Mouse (Mus musculus) liver, embryonic 16.5 days (tissue): Measurements from ENCODE around the gene Cyp2b19. TPM values are rescaled to one million over a fixed set of nuclear protein-coding genes. Genes with fewer than 3 reads are reported as not detected.

ENCODE experiments used
- ATAC-seq: fragments of 200-750 bp; cut with Nextera tagmentation; 2 replicates; pipeline ENCODE4 v1.8.0; 2017; ENCODE audit warnings: low read depth, mild to moderate bottlenecking, moderate number of reproducible peaks, moderate library complexity
- H3K27ac ChIP-seq: fragments of 300-500 bp; sonication (generic); 2 replicates; pipeline ENCODE4 v1.5.1; 2014; ENCODE audit warnings: mild to moderate bottlenecking, low read length
- H3K27me3 ChIP-seq: fragments of 300-500 bp; sonication (generic); 2 replicates; pipeline ENCODE4 v1.6.1; 2014; ENCODE audit warnings: low read depth, low read length, mixed read lengths; ENCODE audit not compliant: control insufficient read depth, insufficient read depth
- H3K36me3 ChIP-seq: fragments of 300-500 bp; sonication (generic); 2 replicates; pipeline ENCODE4 v1.6.1; 2014; ENCODE audit warnings: mild to moderate bottlenecking; ENCODE audit not compliant: control insufficient read depth, insufficient read depth
- H3K4me1 ChIP-seq: fragments of 300-500 bp; sonication (generic); 2 replicates; pipeline ENCODE4 v1.6.1; 2014; ENCODE audit warnings: low read depth, low read length, mixed read lengths; ENCODE audit not compliant: control insufficient read depth
- H3K4me2 ChIP-seq: fragments of 300-500 bp; sonication (generic); 2 replicates; pipeline ENCODE4 v1.6.1; 2014; ENCODE audit warnings: low read depth, low read length, mixed read lengths
- H3K4me3 ChIP-seq: fragments of 300-500 bp; sonication (generic); 2 replicates; pipeline ENCODE4 v1.5.1; 2014; ENCODE audit warnings: low read depth, mild to moderate bottlenecking, low read length
- H3K9ac ChIP-seq: fragments of 300-500 bp; sonication (generic); 2 replicates; pipeline ENCODE4 v1.6.1; 2014; ENCODE audit warnings: low read depth, low read length
- H3K9me3 ChIP-seq: fragments of 300-500 bp; sonication (generic); replicated peaks from 2 replicates; pipeline ENCODE4 v1.6.1; 2016; ENCODE audit warnings: low read length; ENCODE audit not compliant: control insufficient read depth
- whole genome bisulfite sequencing: fragments of 180-500 bp; shearing (Covaris S2); extraction: QIAGEN DNeasy Blood & Tissue Kit; methylation state at CpG from one replicate; pipeline ENCODE4 v1.1.7; 2014; ENCODE audit not compliant: insufficient replicate concordance; 5-methylcytosine and 5-hydroxymethylcytosine counted together
- polyA plus RNA-seq: library from polyadenylated mRNA; unstranded; fragments of >200 nt; fragmentation: Nextera tagmentation; extraction: Ambion mirVana; gene quantifications from 2 replicates; pipeline ENCODE4 v1.2.1, GENCODE M21; 2015

Cyp2b19 gene
- polyA plus RNA-seq, 1 experiment from 2014 or later: not detected

- no peak overlapping the region for H3K9ac ChIP-seq
Observed at GRCm38 (mm10) chr7:26800104-26800503, 43.2 kb downstream of the Cyp2b19 start.

GRCm38 (mm10) chr7:26800996-26801395 lies 44.1 kb downstream of the Cyp2b19 start:
- H3K27ac ChIP-seq: no peak overlapping the region
- H3K9ac ChIP-seq: no peak overlapping the region
- H3K4me2 ChIP-seq: no peak overlapping the region
- no peak for ATAC-seq
- H3K9me3 ChIP-seq: no peaks in the 10 kb centered on the region
- no peaks in the 10 kb centered on the region for H3K27me3 ChIP-seq
- H3K4me1 ChIP-seq: no peaks in the 10 kb centered on the region
- 73% methylated on average over 1 of the region's 1 CpGs for WGBS
- H3K36me3 ChIP-seq: no peaks in the 10 kb centered on the region
- H3K4me3 ChIP-seq: no peak overlapping the region

More at GRCm38 (mm10) chr7:26800104-26800503, 43.2 kb downstream of the Cyp2b19 start:
- Histone ChIP-seq H3K36me3 (no peaks in the 10 kb centered on the region), H3K27ac (no peak overlapping the region), H3K4me3 (no peak overlapping the region), H3K27me3 (no peaks in the 10 kb centered on the region), H3K9me3 (no peaks in the 10 kb centered on the region), H3K4me1 (no peaks in the 10 kb centered on the region), H3K4me2 (no peak overlapping the region)
- no peak for ATAC-seq

DNA sequence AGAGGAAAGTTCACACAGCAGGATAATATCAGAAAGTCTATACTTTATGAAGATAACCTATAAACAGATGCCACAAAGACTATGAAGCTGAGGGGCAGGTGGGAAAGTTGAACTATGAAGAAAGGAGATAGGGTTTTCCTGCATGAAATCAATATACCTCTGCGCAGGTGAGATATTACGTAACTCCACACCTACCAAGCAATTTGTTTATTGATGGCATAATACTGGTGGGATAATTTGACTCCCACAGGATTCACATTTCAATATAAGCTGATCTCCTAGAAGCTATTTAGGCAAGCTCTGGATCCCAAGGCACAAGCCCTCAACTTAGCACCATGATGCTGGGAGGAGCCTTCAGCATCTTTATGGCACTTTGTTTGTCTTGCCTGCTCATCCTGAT lies 51.6 kb downstream of the Cyp2b19 start, which contains the start of gene Cyp2g1:
Gene Cyp2g1, plus strand, starts transcription at position 301 of the 400 bp plus-strand sequence.
- 80% methylated on average over 2 of the region's 2 CpGs for WGBS
- H3K27me3 ChIP-seq: no peaks in the 10 kb centered on the region
- no peak within 1 kb of the TSS for H3K4me2 ChIP-seq
- H3K27ac ChIP-seq: no peak within 1 kb of the TSS
- H3K4me1 ChIP-seq: no peaks in the 10 kb centered on the region
- no peaks in the 10 kb centered on the region for H3K9me3 ChIP-seq
- no peak for ATAC-seq
- no peak within 1 kb of the TSS for H3K9ac ChIP-seq
- H3K4me3 ChIP-seq: no peak within 1 kb of the TSS
- H3K36me3 ChIP-seq: no peaks in the 10 kb centered on the region

Other genes starting within 250 kb of the Cyp2b19 start
- gene Nlrp9a, start 222.1 kb upstream of the Cyp2b19 start, polyA plus RNA-seq: not detected in 2 replicates
- gene Vmn1r185, start 138.7 kb upstream of the Cyp2b19 start, polyA plus RNA-seq: not detected in 2 replicates
- not detected in 2 replicates for gene Cyp2b23, start 70.7 kb upstream of the Cyp2b19 start, polyA plus RNA-seq
- gene Cyp2g1, start 51.8 kb downstream of the Cyp2b19 start, polyA plus RNA-seq: not detected in 2 replicates
- 2.1 and 2.6 TPM in 2 replicates for gene Cyp2a5, start 78.2 kb downstream of the Cyp2b19 start, polyA plus RNA-seq
- 2.5 and 2.9 TPM in 2 replicates for gene Cyp2a22, start 182.2 kb downstream of the Cyp2b19 start, polyA plus RNA-seq